Mouse (Mus musculus) left cerebral cortex, adult 18-20 months (tissue): ENCODE data around the gene Sostdc1. TPM values are rescaled to one million over a fixed set of nuclear protein-coding genes. Genes with fewer than 3 reads are reported as not detected.
A peak's percentile ranks its signal among the peaks of the same experiment; 100 is the strongest.

Source experiments
- DNase-seq, 2 experiments: peaks; one replicate each; pipeline ENCODE4 v3.0.0; 2021 to 2022; ENCODE audit warnings: low spot score in 2 of 2, mixed read lengths in 1 of 2
- long read RNA-seq, 2 experiments: library from polyadenylated mRNA; stranded (forward); transcript quantifications; one replicate each; pipeline ENCODE4 v2.0.0; 2021
- total RNA-seq, 2 experiments: library from RNA; stranded (reverse); gene quantifications; 2 replicates each; pipeline ENCODE4 v1.2.3; 2021

Sostdc1 gene
- 1 to 10 TPM; 1.1 to 1.4 TPM for total RNA-seq
- long read RNA-seq, experiment 1, partial matches to known transcripts: 1 of 3 reads
- long read RNA-seq, experiment 1, other reads (novel, unspliced or antisense): 0 of 3 reads
- long read RNA-seq, experiment 2, partial matches to known transcripts: 0 of 1 reads
- long read RNA-seq, experiment 2, other reads (novel, unspliced or antisense): 0 of 1 reads

- no peak for DNase-seq
Observed at GRCm38 (mm10) chr12:36313916-36314315, at the start of gene Sostdc1. TSS of gene Sostdc1 (plus strand) at chr12:36314139.

GRCm38 (mm10) chr12:36267670-36268246 is 46.2 kb upstream of the Sostdc1 start:
- no peak for DNase-seq

- no peak for DNase-seq
Observed at GRCm38 (mm10) chr12:36274823-36275222, 39.1 kb upstream of the Sostdc1 start.

GRCm38 (mm10) chr12:36289634-36290033 is 24.3 kb upstream of the Sostdc1 start:
- no peak for DNase-seq

GRCm38 (mm10) chr12:36290465-36290864 is 23.5 kb upstream of the Sostdc1 start:
- DNase-seq: no peak

GRCm38 (mm10) chr12:36291346-36291745 is 22.6 kb upstream of the Sostdc1 start:
- no peak for DNase-seq

- DNase-seq: peak; percentile 41 to 44
Observed at GRCm38 (mm10) chr12:36302326-36302725, 11.6 kb upstream of the Sostdc1 start.

GRCm38 (mm10) chr12:36302905-36303642 is 10.9 kb upstream of the Sostdc1 start:
- no peak for DNase-seq

- DNase-seq: no peak
Observed at GRCm38 (mm10) chr12:36308737-36309420, 5.1 kb upstream of the Sostdc1 start.

GRCm38 (mm10) chr12:36313015-36313414 is 924 bp upstream of the Sostdc1 start:
- no peak for DNase-seq

GRCm38 (mm10) chr12:36314446-36314845 is 507 bp downstream of the Sostdc1 start:
- DNase-seq: no peak

- no peak for DNase-seq
Observed at GRCm38 (mm10) chr12:36315527-36315926, 1.6 kb downstream of the Sostdc1 start.

GRCm38 (mm10) chr12:36316056-36316455 is 2.1 kb downstream of the Sostdc1 start:
- no peak for DNase-seq

- peak in 1 of 2 experiments; percentile 39 for DNase-seq
Observed at GRCm38 (mm10) chr12:36317036-36317819, 3.3 kb downstream of the Sostdc1 start.

GRCm38 (mm10) chr12:36317820-36318135 is 3.8 kb downstream of the Sostdc1 start:
- DNase-seq: no peak

GRCm38 (mm10) chr12:36326101-36326521 is 12.2 kb downstream of the Sostdc1 start:
- no peak for DNase-seq

- no peak for DNase-seq
Observed at GRCm38 (mm10) chr12:36332676-36333075, 18.7 kb downstream of the Sostdc1 start.

- DNase-seq: peak in 1 of 2 experiments; percentile 15
Observed at GRCm38 (mm10) chr12:36333837-36334281, 19.9 kb downstream of the Sostdc1 start.

- DNase-seq: no peak
Observed at GRCm38 (mm10) chr12:36344131-36344530, 30.2 kb downstream of the Sostdc1 start.

GRCm38 (mm10) chr12:36360064-36360463 is 46.1 kb downstream of the Sostdc1 start:
- no peak for DNase-seq

- DNase-seq: no peak
Observed at GRCm38 (mm10) chr12:36360693-36361092, 46.8 kb downstream of the Sostdc1 start.
